Mouse (Mus musculus) liver, postnatal 0 days (tissue): Measurements from ENCODE around the gene Nr1i3. TPM values are rescaled to one million over a fixed set of nuclear protein-coding genes. Genes with fewer than 3 reads are reported as not detected.

Experiments used
- ATAC-seq: fragments of 200-750 bp; cut with Nextera tagmentation; 2 replicates; pipeline ENCODE4 v1.8.0; 2017; ENCODE audit warnings: mild to moderate bottlenecking, moderate library complexity
- DNase-seq: peaks from one replicate; pipeline ENCODE4 v3.0.0-alpha.2; 2016
- H3K27ac ChIP-seq: fragments of 300-500 bp; sonication (generic); 2 replicates; pipeline ENCODE4 v1.5.1; 2014; ENCODE audit warnings: antibody characterized with exemption, moderate library complexity, mild to moderate bottlenecking, low read depth
- H3K27me3 ChIP-seq: fragments of 300-500 bp; sonication (generic); 2 replicates; pipeline ENCODE4 v1.6.1; 2014; ENCODE audit warnings: low read length, control low read depth, mixed read lengths; ENCODE audit not compliant: insufficient read depth
- H3K36me3 ChIP-seq: fragments of 300-500 bp; sonication (generic); replicated peaks from 2 replicates; pipeline ENCODE4 v1.6.1; 2014; ENCODE audit warnings: mild to moderate bottlenecking, control low read depth, low read length, moderate library complexity, mixed read lengths; ENCODE audit not compliant: insufficient read depth
- H3K4me1 ChIP-seq: fragments of 300-500 bp; sonication (generic); 2 replicates; pipeline ENCODE4 v1.6.1; 2014; ENCODE audit warnings: antibody characterized with exemption, mild to moderate bottlenecking, control low read depth; ENCODE audit not compliant: insufficient read depth
- H3K4me2 ChIP-seq: fragments of 300-500 bp; sonication (generic); 2 replicates; pipeline ENCODE4 v1.6.1; 2014; ENCODE audit warnings: low read depth, mild to moderate bottlenecking, low read length, moderate library complexity, mixed read lengths
- H3K4me3 ChIP-seq: fragments of 300-500 bp; sonication (generic); 2 replicates; pipeline ENCODE4 v1.5.1; 2014; ENCODE audit warnings: low read depth, low read length
- H3K9ac ChIP-seq: fragments of 300-500 bp; sonication (generic); replicated peaks from 2 replicates; pipeline ENCODE4 v1.6.1; 2014; ENCODE audit warnings: mild to moderate bottlenecking, moderate library complexity
- H3K9me3 ChIP-seq: fragments of 300-500 bp; sonication (generic); 2 replicates; pipeline ENCODE4 v1.6.1; 2016; ENCODE audit warnings: mild to moderate bottlenecking, control low read depth, low read length, mixed read lengths
- CTCF ChIP-seq: sonication (generic); IDR thresholded peaks from 2 replicates; pipeline ENCODE4 v1.5.1; 2016; ENCODE audit warnings: antibody characterized with exemption, low read depth
- EP300 ChIP-seq: IDR thresholded peaks from 2 replicates; pipeline ENCODE4 v1.6.1; 2016; ENCODE audit warnings: antibody characterized with exemption, low read depth, mild to moderate bottlenecking
- WGBS: fragments of 180-500 bp; shearing (Covaris S2); extraction: QIAGEN DNeasy Blood & Tissue Kit; methylation state at CpG from one replicate; pipeline ENCODE4 v1.1.7; 2014; ENCODE audit not compliant: insufficient replicate concordance; 5-methylcytosine and 5-hydroxymethylcytosine counted together
- polyA plus RNA-seq: library from polyadenylated mRNA; unstranded; fragments of >200 nt; fragmentation: Nextera tagmentation; extraction: Ambion mirVana; gene quantifications from 2 replicates; pipeline ENCODE4 v1.2.1, GENCODE M21; 2015

Nr1i3 gene
- polyA plus RNA-seq, 1 experiment from 2014 or later = 53.1 TPM

DNA sequence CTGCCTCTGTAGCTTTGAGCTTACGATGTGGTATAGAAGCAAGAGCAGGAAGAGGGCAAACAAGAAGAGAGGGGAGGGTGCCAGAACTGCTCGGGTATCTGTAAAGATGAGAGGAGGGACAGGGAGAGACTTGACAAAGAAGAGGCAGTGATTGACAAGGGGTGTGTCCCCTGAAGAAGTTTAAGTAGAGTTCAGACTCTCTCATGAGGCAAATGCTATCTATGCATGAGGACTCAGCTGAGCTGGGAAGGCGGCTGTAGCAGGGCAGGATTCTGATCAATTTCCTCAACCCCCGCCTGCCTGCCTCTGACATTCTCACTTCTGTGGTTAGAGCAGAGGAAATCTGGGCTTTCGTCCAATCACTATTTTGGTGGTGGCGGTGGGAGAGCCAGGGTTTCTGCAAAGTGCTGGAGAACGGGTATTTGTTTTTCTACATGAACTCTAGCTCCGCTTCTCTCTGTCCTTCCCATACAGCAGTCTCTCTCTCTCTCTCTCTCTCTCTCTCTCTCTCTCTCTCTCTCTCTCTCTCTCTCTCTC, 48.9 kb downstream of the Nr1i3 start:
- ATAC-seq = peak; percentile 51
- H3K4me1 ChIP-seq = peaks cover 14% of the 10 kb centered on the region
- H3K9me3 ChIP-seq = no peaks in the 10 kb centered on the region
- DNase-seq = no peak
- no peak for TF ChIP-seq EP300
- TF ChIP-seq CTCF = no peak
- no peaks in the 10 kb centered on the region for H3K36me3 ChIP-seq
- no peak overlapping the region; the same call in 1 of the 2 replicates for H3K9ac ChIP-seq
- 0% methylated on average over 8 of the region's 8 CpGs for WGBS
- H3K27me3 ChIP-seq = 0 out of 2 replicates have a peak, but pooled peaks cover 6% of the 10 kb centered on the region
- H3K4me2 ChIP-seq = peak overlapping the region; percentile 51
- no peak overlapping the region for H3K4me3 ChIP-seq
- H3K27ac ChIP-seq = peak overlapping the region; percentile 41

DNA sequence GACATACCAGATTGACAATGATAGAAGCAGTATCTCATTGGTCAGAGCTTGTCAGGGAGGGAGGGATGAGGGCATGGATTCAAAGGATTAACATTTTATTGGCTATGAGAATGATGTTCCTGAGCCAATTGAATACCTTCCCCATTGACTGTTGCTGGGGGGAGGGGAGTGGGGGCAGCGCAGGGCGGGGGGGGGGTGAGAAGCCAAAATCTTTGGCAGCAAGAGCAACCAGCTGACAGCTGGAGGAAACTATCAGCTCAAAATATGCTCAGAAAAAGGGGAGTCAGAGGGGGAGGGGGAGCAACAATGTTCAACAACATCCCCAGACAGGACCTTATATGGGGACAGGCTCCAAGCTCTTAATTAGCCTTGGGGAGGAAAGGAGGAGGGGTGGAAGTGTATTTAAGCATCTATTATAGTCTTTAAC, 49.4 kb downstream of the Nr1i3 start:
- peak overlapping the region; percentile 51; the same call in 1 of the 2 replicates for H3K4me2 ChIP-seq
- DNase-seq = no peak
- 0 out of 2 replicates have a peak overlapping the region, but pooled peaks have one; percentile 2 for H3K27ac ChIP-seq
- WGBS = 4% methylated on average over 2 of the region's 2 CpGs
- peak; percentile 65 for ATAC-seq
- H3K9me3 ChIP-seq = no peaks in the 10 kb centered on the region
- peaks cover 14% of the 10 kb centered on the region for H3K4me1 ChIP-seq
- H3K9ac ChIP-seq = no peak overlapping the region
- H3K36me3 ChIP-seq = no peaks in the 10 kb centered on the region
- 0 out of 2 replicates have a peak, but pooled peaks cover 3% of the 10 kb centered on the region for H3K27me3 ChIP-seq
- no peak for TF ChIP-seq EP300
- TF ChIP-seq CTCF = no peak
- no peak overlapping the region for H3K4me3 ChIP-seq

DNA sequence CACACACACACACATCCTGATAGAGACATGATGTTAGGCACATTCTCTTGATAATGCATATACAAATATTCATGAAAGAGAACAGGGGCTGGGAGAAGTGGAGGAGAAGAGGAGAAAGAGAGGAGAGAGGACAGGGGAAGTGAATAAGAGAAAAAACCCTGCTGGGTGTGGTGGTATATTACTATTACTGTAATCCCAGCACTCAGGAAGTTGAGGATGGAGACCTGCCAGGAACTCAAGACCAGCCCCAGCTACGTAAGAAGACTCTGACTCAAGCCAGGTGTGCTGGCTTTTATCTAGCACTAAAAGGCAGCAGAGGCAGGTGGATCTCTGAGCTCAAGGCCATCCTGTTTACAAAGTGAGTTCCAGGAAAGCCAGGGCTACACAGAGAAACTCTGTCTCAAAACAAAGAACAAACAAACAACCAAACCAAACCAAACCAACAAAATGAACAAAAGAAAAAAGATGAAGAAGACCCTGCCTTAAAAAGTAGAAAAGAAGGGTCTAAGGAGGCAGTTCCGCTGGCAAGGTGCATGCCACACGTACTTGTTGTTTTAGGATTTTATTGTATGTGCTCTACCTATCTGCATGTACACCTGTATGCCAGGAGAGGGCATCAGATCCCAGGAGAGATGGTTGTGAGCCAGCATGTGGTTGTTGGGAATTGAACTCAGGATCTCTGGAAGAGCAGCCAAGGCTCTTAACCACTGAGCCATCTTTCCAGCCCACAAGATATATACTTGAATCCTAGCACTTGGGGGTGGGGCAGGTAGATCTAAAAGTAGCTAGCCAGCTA, 50.1 kb downstream of the Nr1i3 start:
- no peak for ATAC-seq
- 69% methylated on average over 3 of the region's 3 CpGs for WGBS
- DNase-seq = no peak
- no peaks in the 10 kb centered on the region for H3K9me3 ChIP-seq
- 0 out of 2 replicates have a peak overlapping the region, but pooled peaks have one; percentile 2 for H3K27ac ChIP-seq
- no peak overlapping the region for H3K9ac ChIP-seq
- H3K4me2 ChIP-seq = no peak overlapping the region
- no peaks in the 10 kb centered on the region for H3K36me3 ChIP-seq
- H3K4me3 ChIP-seq = no peak overlapping the region
- 0 out of 2 replicates have a peak, but pooled peaks cover 3% of the 10 kb centered on the region for H3K27me3 ChIP-seq
- H3K4me1 ChIP-seq = peaks cover 14% of the 10 kb centered on the region
- TF ChIP-seq CTCF (peak; percentile 67), EP300 (no peak)

DNA sequence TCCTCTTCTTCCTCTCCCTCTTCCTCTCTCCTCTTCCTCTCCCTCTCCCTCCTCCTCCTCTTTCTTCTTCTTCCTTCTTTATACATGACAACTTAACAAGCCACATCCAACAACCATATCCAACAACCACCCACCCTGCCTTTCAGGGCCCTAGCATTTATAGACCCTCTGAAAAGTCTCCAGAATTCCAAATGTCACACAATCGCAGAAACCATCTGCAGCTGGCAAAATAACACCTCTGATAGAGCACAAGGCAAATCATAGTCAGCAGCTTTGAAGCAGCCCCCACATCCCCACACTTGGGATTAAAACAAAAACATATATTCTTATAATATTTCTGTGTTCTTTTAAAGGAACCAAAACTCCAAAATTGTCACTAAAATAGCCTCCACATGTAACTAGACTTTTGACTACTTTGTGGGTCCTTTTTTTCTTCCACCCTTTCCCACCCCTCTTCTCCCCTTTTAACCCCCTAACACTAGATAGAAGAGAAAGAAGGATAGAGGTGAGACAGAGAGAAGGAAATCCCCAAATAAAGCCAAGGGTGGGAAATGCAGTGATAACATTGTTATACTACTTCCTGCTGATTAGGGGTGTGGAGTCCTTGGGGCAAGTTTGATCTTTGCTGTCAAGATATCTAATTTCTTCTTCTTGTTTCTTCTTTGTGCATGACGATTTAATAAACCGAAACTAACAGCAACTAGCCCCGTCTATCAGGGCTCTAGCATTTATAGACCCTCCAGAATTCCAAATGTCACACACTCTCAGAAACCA, 52.4 kb downstream of the Nr1i3 start:
- no peaks in the 10 kb centered on the region for H3K27me3 ChIP-seq
- H3K4me3 ChIP-seq = no peak overlapping the region
- no peak overlapping the region for H3K9ac ChIP-seq
- no peak for ATAC-seq
- H3K4me1 ChIP-seq = peaks cover 20% of the 10 kb centered on the region
- H3K27ac ChIP-seq = no peak overlapping the region
- no peaks in the 10 kb centered on the region for H3K9me3 ChIP-seq
- no peaks in the 10 kb centered on the region for H3K36me3 ChIP-seq
- WGBS = 43% methylated on average over 4 of the region's 4 CpGs
- no peak for DNase-seq
- TF ChIP-seq EP300 = no peak
- no peak for TF ChIP-seq CTCF
- no peak overlapping the region for H3K4me2 ChIP-seq

DNA sequence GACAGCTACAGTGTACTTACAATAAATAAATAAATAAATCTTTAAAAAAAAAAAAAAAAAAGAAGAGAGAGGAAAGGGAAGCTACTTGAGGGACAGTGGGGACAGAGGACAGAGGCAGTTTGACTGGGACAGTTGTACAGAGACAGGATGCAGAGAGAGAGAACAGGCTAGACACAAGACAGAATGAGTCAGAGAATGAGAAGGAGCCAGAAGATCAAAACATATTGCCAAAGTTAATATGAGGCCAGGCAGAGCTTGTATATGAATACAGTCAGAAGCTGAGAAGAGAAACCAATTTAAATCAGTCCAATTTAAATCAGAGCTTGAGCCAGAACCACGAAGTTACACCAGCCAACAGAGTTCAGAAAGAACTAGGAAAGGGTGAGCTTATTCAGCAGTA, 54.6 kb downstream of the Nr1i3 start:
- no peak overlapping the region for H3K27ac ChIP-seq
- H3K36me3 ChIP-seq = peaks cover 5% of the 10 kb centered on the region
- no peaks in the 10 kb centered on the region for H3K27me3 ChIP-seq
- TF ChIP-seq EP300 (no peak), CTCF (no peak)
- WGBS = 57% methylated on average over 1 of the region's 1 CpGs
- peaks cover 21% of the 10 kb centered on the region for H3K4me1 ChIP-seq
- H3K4me3 ChIP-seq = no peak overlapping the region
- no peak overlapping the region for H3K9ac ChIP-seq
- ATAC-seq = no peak
- no peak overlapping the region for H3K4me2 ChIP-seq
- H3K9me3 ChIP-seq = no peaks in the 10 kb centered on the region
- DNase-seq = no peak
